Mouse (Mus musculus) MEL (cell line): ENCODE data around the gene Olfr1391. TPM values are rescaled to one million over a fixed set of nuclear protein-coding genes. Genes with fewer than 3 reads are reported as not detected.
"Not testable (repeated sequence)": the region's sequence is repeated elsewhere in the genome, so short reads cannot be mapped to it uniquely, and the experiment has no call there.

ENCODE experiments used
- DNase-seq: peaks from one replicate; pipeline ENCODE4 v3.0.0; 2011; ENCODE audit warnings: low read depth, low spot score
- H3K27ac ChIP-seq: 2 replicates; pipeline ENCODE4 v1.5.1; 2012; ENCODE audit warnings: low read depth, mild to moderate bottlenecking, control low read depth, low read length, moderate library complexity; ENCODE audit not compliant: control insufficient read depth
- H3K27me3 ChIP-seq, 2 experiments: fragments of 150-350 bp in 1 of 2; sonication (generic) in 1 of 2; 2 replicates each; pipeline ENCODE4 v1.6.1; 2012; ENCODE audit warnings: low read length in 2 of 2, mild to moderate bottlenecking in 2 of 2, improper control_type of control experiment in 1 of 2, moderate library complexity in 1 of 2; ENCODE audit not compliant: insufficient read depth in 2 of 2, control insufficient read depth in 1 of 2
- H3K36me3 ChIP-seq, 2 experiments: 2 replicates each; pipeline ENCODE4 v1.6.1; 2012 to 2014; ENCODE audit warnings: low read length in 2 of 2, improper control_type of control experiment in 1 of 2, inconsistent platforms in 1 of 2, mild to moderate bottlenecking in 1 of 2; ENCODE audit not compliant: insufficient read depth in 2 of 2, control insufficient read depth in 1 of 2
- H3K4me1 ChIP-seq, 2 experiments: fragments of 150-350 bp in 1 of 2; sonication (generic) in 1 of 2; 2 replicates each; pipeline ENCODE4 v1.6.1; 2012; ENCODE audit warnings: low read length in 2 of 2, improper control_type of control experiment in 1 of 2, mild to moderate bottlenecking in 1 of 2; ENCODE audit not compliant: insufficient read depth in 2 of 2, control insufficient read depth in 1 of 2
- H3K4me3 ChIP-seq, 2 experiments: fragments of 150-350 bp in 1 of 2; sonication (generic) in 1 of 2; 2 replicates each; pipeline ENCODE4 v1.5.1; 2012; ENCODE audit warnings: low read depth in 2 of 2, low read length in 2 of 2, mild to moderate bottlenecking in 2 of 2, moderate library complexity in 2 of 2, control low read depth in 1 of 2, improper control_type of control experiment in 1 of 2; ENCODE audit not compliant: control insufficient read depth in 1 of 2, insufficient read depth in 1 of 2
- H3K79me2 ChIP-seq: 2 replicates; pipeline ENCODE4 v1.6.1; 2012; ENCODE audit warnings: mild to moderate bottlenecking, low read length, moderate library complexity; ENCODE audit not compliant: control insufficient read depth, poor library complexity, insufficient read depth
- H3K9ac ChIP-seq: 2 replicates; pipeline ENCODE4 v1.6.1; 2012; ENCODE audit warnings: low read depth, mild to moderate bottlenecking, control low read depth, low read length, moderate library complexity; ENCODE audit not compliant: control insufficient read depth, poor library complexity, severe bottlenecking
- H3K9me3 ChIP-seq: fragments of 150-350 bp; sonication (generic); replicated peaks from 2 replicates; pipeline ENCODE4 v1.6.1; 2012; ENCODE audit warnings: mild to moderate bottlenecking, low read length, improper control_type of control experiment, moderate library complexity; ENCODE audit not compliant: insufficient read depth
- CHD1 ChIP-seq: IDR thresholded peaks from 2 replicates; pipeline ENCODE4 v1.6.1; 2012; ENCODE audit warnings: low read depth, mild to moderate bottlenecking, inconsistent platforms, low read length, improper control_type of control experiment
- EP300 ChIP-seq, 2 experiments: IDR thresholded peaks; 2 replicates each; pipeline ENCODE4 v1.6.1; 2011; ENCODE audit warnings: improper control_type of control experiment in 2 of 2, low read length in 2 of 2, low read depth in 1 of 2, mild to moderate bottlenecking in 1 of 2
- ETS1 ChIP-seq: IDR thresholded peaks from 2 replicates; pipeline ENCODE4 v1.6.1; 2012; ENCODE audit warnings: low read depth, mild to moderate bottlenecking, inconsistent platforms, low read length, improper control_type of control experiment, moderate library complexity
- GATA1 ChIP-seq: IDR thresholded peaks from 2 replicates; pipeline ENCODE4 v1.6.1; 2011; ENCODE audit warnings: low read depth, low read length, improper control_type of control experiment
- HCFC1 ChIP-seq: IDR thresholded peaks from 2 replicates; pipeline ENCODE4 v1.6.1; 2012; ENCODE audit warnings: low read depth, mild to moderate bottlenecking, inconsistent platforms, low read length, improper control_type of control experiment, moderate library complexity
- JUND ChIP-seq: IDR thresholded peaks from 2 replicates; pipeline ENCODE4 v1.6.1; 2011; ENCODE audit warnings: low read depth, mild to moderate bottlenecking, improper control_type of control experiment, low read length
- MAZ ChIP-seq: IDR thresholded peaks from 2 replicates; pipeline ENCODE4 v1.6.1; 2012; ENCODE audit warnings: low read depth, mild to moderate bottlenecking, inconsistent platforms, low read length, improper control_type of control experiment
- MEF2A ChIP-seq: IDR thresholded peaks from 2 replicates; pipeline ENCODE4 v1.6.1; 2014; ENCODE audit warnings: low read depth, mild to moderate bottlenecking, inconsistent platforms, low read length, improper control_type of control experiment; ENCODE audit not compliant: poor library complexity, insufficient replicate concordance, severe bottlenecking; ENCODE audit errors: extremely low read depth
- MYC ChIP-seq: IDR thresholded peaks from 2 replicates; pipeline ENCODE4 v1.6.1; 2011; ENCODE audit warnings: low read depth, mild to moderate bottlenecking, low read length, improper control_type of control experiment, moderate library complexity
- RCOR1 ChIP-seq: IDR thresholded peaks from 2 replicates; pipeline ENCODE4 v1.6.1; 2012; ENCODE audit warnings: low read depth, mild to moderate bottlenecking, inconsistent platforms, low read length, improper control_type of control experiment
- TBP ChIP-seq: IDR thresholded peaks from 2 replicates; pipeline ENCODE4 v1.8.0; 2011; ENCODE audit warnings: low read depth, low read length, improper control_type of control experiment
- USF1 ChIP-seq: IDR thresholded peaks from 2 replicates; pipeline ENCODE4 v1.6.1; 2014; ENCODE audit warnings: low read depth, mild to moderate bottlenecking, inconsistent platforms, low read length, improper control_type of control experiment, moderate library complexity
- ZKSCAN1 ChIP-seq: IDR thresholded peaks from 2 replicates; pipeline ENCODE4 v1.6.1; 2012; ENCODE audit warnings: low read depth, mild to moderate bottlenecking, inconsistent platforms, low read length, improper control_type of control experiment, moderate library complexity
- polyA plus RNA-seq, 2 experiments: library from polyadenylated mRNA; stranded (reverse) in 1 of 2; unstranded in 1 of 2; fragments of >175 nt in 1 of 2; fragments of >200 nt in 1 of 2; gene quantifications; 2 replicates each; pipeline versions ENCODE4 v1.2.1 to v1.2.4; 2012; ENCODE audit warnings: low replicate concordance in 2 of 2, low read depth in 1 of 2; ENCODE audit not compliant: insufficient read length in 2 of 2, insufficient read depth in 1 of 2, missing spikeins in 1 of 2
- total RNA-seq: library from RNA; depleted of rRNA; stranded (reverse); fragments of 300-350 nt; gene quantifications from 2 replicates; pipeline ENCODE4 v1.2.3, GENCODE M21; 2012; rRNA removed

Olfr1391 gene
- not detected in 2 replicates for total RNA-seq
- not detected for polyA plus RNA-seq

GRCm38 (mm10) chr11:49322442-49322841 is at the start of gene Olfr1391:
Gene Olfr1391, plus strand, starts transcription at chr11:49322742.
- H3K36me3 ChIP-seq: no peaks in the 10 kb centered on the region
- H3K27me3 ChIP-seq: no peaks in the 10 kb centered on the region
- H3K27ac ChIP-seq: no peak within 1 kb of the TSS
- H3K9ac ChIP-seq: no peak within 1 kb of the TSS
- TF ChIP-seq ETS1: no peak
- no peak for TF ChIP-seq RCOR1
- no peak for TF ChIP-seq EP300 (IDR thresholded peaks at IDR 0.05; ENCODE audit: low read depth in 1 of 2, low read length in 2 of 2)
- TF ChIP-seq CHD1: no peak
- TF ChIP-seq TBP: no peak
- no peak for TF ChIP-seq GATA1
- TF ChIP-seq ZKSCAN1: no peak
- DNase-seq: no peak
- no peaks in the 10 kb centered on the region for H3K9me3 ChIP-seq
- H3K4me3 ChIP-seq: no peak within 1 kb of the TSS
- no peaks in the 10 kb centered on the region for H3K79me2 ChIP-seq
- H3K4me1 ChIP-seq: no peaks in the 10 kb centered on the region

DNA sequence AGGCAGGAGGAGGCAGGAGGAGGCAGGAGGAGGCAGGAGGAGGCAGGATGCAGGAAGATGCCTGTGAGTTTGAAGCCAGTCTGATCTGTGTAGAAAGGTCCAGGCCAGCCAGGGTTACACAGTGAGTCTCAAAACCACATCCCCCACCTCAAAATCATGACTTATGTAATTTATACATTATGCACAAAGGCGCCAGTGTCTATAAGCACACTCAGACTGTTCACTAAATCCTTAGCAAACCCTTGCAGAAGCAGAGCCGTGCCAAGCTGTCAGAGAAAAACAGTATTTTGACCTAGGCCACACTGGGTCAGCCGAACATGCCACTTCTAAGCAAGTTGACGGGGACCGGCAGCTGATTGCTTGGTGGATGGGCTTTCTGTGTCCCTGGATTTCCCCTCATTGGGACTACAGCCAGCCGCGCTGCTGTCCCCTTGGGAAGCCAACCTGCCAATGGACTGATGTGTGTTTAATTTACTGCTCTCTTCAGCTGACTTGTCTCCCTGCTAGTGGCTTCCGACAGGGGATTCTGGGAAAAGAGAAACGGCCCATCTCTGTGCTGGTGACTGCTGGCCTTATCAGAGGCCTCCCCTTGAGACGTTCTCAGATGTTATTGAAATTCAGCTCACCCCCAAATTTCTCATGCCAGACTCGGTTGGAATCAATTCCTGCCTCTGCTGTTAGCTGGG is 48.6 kb upstream of the Olfr1391 start:
- Histone ChIP-seq H3K9ac (no peak overlapping the region), H3K27ac (no peak overlapping the region), H3K27me3 (peaks cover 2 to 7% of the 10 kb centered on the region in 2 experiments; a peak in 2 of 4 replicates), H3K4me1 (no peaks in the 10 kb centered on the region), H3K9me3 (no peaks in the 10 kb centered on the region), H3K79me2 (no peaks in the 10 kb centered on the region), H3K4me3 (no peak overlapping the region), H3K36me3 (no peaks in the 10 kb centered on the region)
- no peak for DNase-seq
- no peak for TF ChIP-seq USF1
- TF ChIP-seq HCFC1: no peak
- no peak for TF ChIP-seq MYC

- Histone ChIP-seq H3K9ac (no peak within 1 kb of the TSS), H3K9me3 (no peaks in the 10 kb centered on the region), H3K4me3 (no peak within 1 kb of the TSS), H3K27ac (no peak within 1 kb of the TSS), H3K4me1 (no peaks in the 10 kb centered on the region), H3K27me3 (peaks cover 4 to 5% of the 10 kb centered on the region in 2 experiments; a peak in 3 of 4 replicates), H3K36me3 (no peaks in the 10 kb centered on the region), H3K79me2 (no peaks in the 10 kb centered on the region)
- DNase-seq: no peak
- TF ChIP-seq GATA1 (peak; percentile 44; the same call in 1 of the 2 replicates), EP300 (IDR thresholded peaks at IDR 0.05; ENCODE audit: low read depth in 1 of 2, low read length in 2 of 2) (no peak), JUND (no peak), ETS1 (0 out of 2 replicates have a peak, but pooled peaks have one; percentile 47), MAZ (no peak), MEF2A (no peak)
Observed at GRCm38 (mm10) chr11:49278222-49278621, 44.3 kb upstream of the Olfr1391 start, which contains the start of gene Olfr1393. Gene Olfr1393, plus strand, starts transcription at chr11:49278304.

DNA sequence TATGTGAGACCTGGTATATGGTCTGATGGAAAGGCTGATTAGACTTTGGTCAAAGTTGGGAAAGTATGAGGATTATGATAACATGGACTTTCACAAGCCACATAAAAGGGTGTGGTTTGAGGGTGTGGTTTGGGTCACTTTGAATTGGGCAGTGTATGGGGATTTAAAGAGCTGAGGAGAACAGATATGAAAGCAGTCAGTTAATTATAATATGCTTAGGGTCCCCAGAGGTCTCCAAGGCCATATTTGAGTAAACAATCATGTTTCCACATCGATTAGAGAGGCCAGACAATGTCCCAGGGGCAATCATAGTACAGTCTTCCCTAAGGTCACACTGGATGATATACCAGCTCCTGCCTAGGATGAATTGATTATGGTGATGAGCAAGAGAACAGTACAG is 37.6 kb upstream of the Olfr1391 start, which contains the start of gene Olfr1392:
Gene Olfr1392, plus strand, starts transcription at position 301 of the 400 bp plus-strand sequence.
- not testable (repeated sequence) for H3K9ac ChIP-seq, H3K79me2 ChIP-seq, DNase-seq, H3K4me3 ChIP-seq, H3K9me3 ChIP-seq, H3K27ac ChIP-seq, H3K36me3 ChIP-seq, H3K4me1 ChIP-seq, H3K27me3 ChIP-seq
